In the genomic region with DNA sequence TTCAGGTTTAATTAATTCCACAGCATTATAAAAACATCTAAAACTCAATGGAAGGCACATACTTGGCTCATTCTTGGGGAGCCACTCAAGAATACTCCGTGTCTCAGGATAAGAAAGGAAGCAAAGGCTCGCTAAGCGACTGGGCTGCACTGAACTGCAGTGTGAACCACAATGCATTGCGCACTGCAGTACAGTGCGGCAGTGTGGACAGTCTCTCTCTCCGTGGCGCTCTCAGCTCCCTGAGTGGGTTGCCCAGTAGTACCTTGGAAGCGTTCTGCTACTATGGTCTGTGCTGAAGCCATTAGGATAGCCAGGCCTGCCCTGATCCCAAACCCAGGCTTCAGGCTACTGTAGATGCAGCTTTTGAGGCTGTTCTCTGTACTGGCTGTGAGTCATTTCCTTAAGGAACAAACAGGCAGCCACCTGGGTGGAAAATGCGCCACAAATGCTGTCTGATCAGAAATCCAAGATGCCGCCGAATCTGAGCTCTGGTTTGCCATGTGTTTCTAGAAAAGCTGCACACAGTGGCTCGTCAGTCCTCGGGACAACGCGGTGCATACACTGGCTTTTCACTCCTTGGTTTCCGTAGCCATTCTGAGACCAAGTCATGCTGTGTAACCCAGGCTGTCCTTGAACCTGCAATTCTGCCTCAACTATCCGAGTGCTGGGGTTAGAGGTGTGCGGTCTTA, we compare ENCODE assay signal across 29 mouse cellular contexts. TPM values are rescaled to one million over a fixed set of nuclear protein-coding genes. Genes with fewer than 3 reads are reported as not detected.
DNase-seq lines count a peak whose midpoint lies in the region; ATAC-seq and TF ChIP-seq lines count a peak whose summit lies in the region.
"Had no signal": no experiment of that assay in that cellular context is flagged by ENCODE, and none has a peak within 500 bp of the region (broad histone marks: within the 10 kb centered on the region; RNA-seq: fewer than 3 reads in every experiment).

No protein-coding gene starts in this region.

- no peaks in the 10 kb centered on the region for H3K9me3 ChIP-seq in heart, embryonic 12.5 days (replicated peaks)
- H3K9me3 ChIP-seq in liver, embryonic 11.5 days (ENCODE audit: control insufficient read depth, low read length) = no peaks in the 10 kb centered on the region
- no peaks in the 10 kb centered on the region for H3K9me3 ChIP-seq in E14TG2a.4 (ENCODE audit: low read length)
- H3K9me3 ChIP-seq: embryonic facial prominence, embryonic 13.5 days; forebrain, embryonic 12.5 days; heart, embryonic 15.5 days; hindbrain, embryonic 13.5 days; limb, embryonic 13.5 days; lung, embryonic 15.5 days; neural tube, embryonic 13.5 days had no signal

- ATAC-seq in heart, embryonic 12.5 days (ENCODE audit: insufficient number of reproducible peaks, low FRiP score) = no peak
- no peak for ATAC-seq in liver, embryonic 11.5 days (replicated peaks; ENCODE audit: low FRiP score)
- ATAC-seq: CD4-positive, CD25-positive, alpha-beta regulatory T cell, adult 4 months had no signal

- no peaks in the 10 kb centered on the region for H3K27me3 ChIP-seq in heart, embryonic 12.5 days (replicated peaks)
- no peaks in the 10 kb centered on the region for H3K27me3 ChIP-seq in liver, embryonic 11.5 days (replicated peaks; ENCODE audit: control insufficient read depth, insufficient read depth, low read length)
- H3K27me3 ChIP-seq in E14TG2a.4 (ENCODE audit: insufficient read depth, low read length) = peaks cover under 1% of the 10 kb centered on the region; the same call in 1 of the 2 replicates
- H3K27me3 ChIP-seq: embryonic facial prominence, embryonic 13.5 days; forebrain, embryonic 12.5 days; heart, embryonic 15.5 days; hindbrain, embryonic 13.5 days; limb, embryonic 13.5 days; lung, embryonic 15.5 days; neural tube, embryonic 13.5 days had no signal

- peak; percentile 79 for DNase-seq in heart, adult 11 months
- peak; percentile 23 for DNase-seq in liver, embryonic 11.5 days (ENCODE audit: low spot score)
- no peak for DNase-seq in liver
- DNase-seq in brain, embryonic 14.5 days (ENCODE audit: low read depth) = peak; percentile 34
- DNase-seq in kidney, postnatal 25 days = no peak
- DNase-seq: adrenal gland, postnatal 10 days; cerebellum, adult 11-12 months; cerebellum, postnatal 10 days; gastrocnemius, postnatal 25 days; heart, adult 2 months; heart, postnatal 4 days; kidney, adult 11 months; kidney, postnatal 14 days; right cerebral cortex, postnatal 4 days; thymus, adult 18-20 months; thymus, postnatal 36 days had no signal

- H3K9ac ChIP-seq in heart, embryonic 12.5 days = no peak overlapping the region
- no peak overlapping the region for H3K9ac ChIP-seq in liver, embryonic 11.5 days (ENCODE audit: low read depth, low read length)
- H3K9ac ChIP-seq: embryonic facial prominence, embryonic 13.5 days; forebrain, embryonic 12.5 days; heart, embryonic 15.5 days; hindbrain, embryonic 13.5 days; limb, embryonic 13.5 days; liver, embryonic 14.5 days; lung, embryonic 15.5 days; neural tube, embryonic 13.5 days had no signal

- TF ChIP-seq CTCF in E14TG2a.4 (conservative IDR thresholded peaks at IDR 0.05; ENCODE audit: low read length) = no peak
- no peak for TF ChIP-seq CTCF in brain, embryonic 14.5 days (IDR thresholded peaks at IDR 0.05; ENCODE audit: borderline replicate concordance, extremely low read depth, insufficient read depth, insufficient read length)

- no peak overlapping the region for H3K4me2 ChIP-seq in heart, embryonic 12.5 days
- H3K4me2 ChIP-seq in liver, embryonic 11.5 days = no peak overlapping the region
- H3K4me2 ChIP-seq: embryonic facial prominence, embryonic 13.5 days; forebrain, embryonic 12.5 days; heart, embryonic 15.5 days; hindbrain, embryonic 13.5 days; limb, embryonic 13.5 days; lung, embryonic 15.5 days; midbrain, embryonic 11.5 days; neural tube, embryonic 13.5 days had no signal

- no peak overlapping the region for H3K4me3 ChIP-seq in heart, embryonic 12.5 days
- no peak overlapping the region for H3K4me3 ChIP-seq in liver, embryonic 11.5 days (ENCODE audit: low read depth, low read length)
- H3K4me3 ChIP-seq in E14TG2a.4 (replicated peaks; ENCODE audit: low read length) = peak overlapping the region; percentile 52
- H3K4me3 ChIP-seq: embryonic facial prominence, embryonic 13.5 days; forebrain, embryonic 12.5 days; heart, adult 2 months; heart, embryonic 15.5 days; hindbrain, embryonic 13.5 days; limb, embryonic 13.5 days; lung, embryonic 15.5 days; neural tube, embryonic 13.5 days had no signal

- H3K27ac ChIP-seq in heart, embryonic 12.5 days (ENCODE audit: poor library complexity, severe bottlenecking) = no peak overlapping the region
- no peak overlapping the region for H3K27ac ChIP-seq in liver, embryonic 11.5 days (ENCODE audit: low read depth, low read length)
- H3K27ac ChIP-seq: embryonic facial prominence, embryonic 13.5 days; forebrain, embryonic 12.5 days; heart, adult 2 months; heart, embryonic 15.5 days; hindbrain, embryonic 13.5 days; limb, embryonic 13.5 days; liver, embryonic 14.5 days; lung, embryonic 15.5 days; neural tube, embryonic 13.5 days; stomach, postnatal 0 days had no signal

- TF ChIP-seq POLR2A in brain, embryonic 14.5 days (IDR thresholded peaks at IDR 0.05; ENCODE audit: borderline replicate concordance, extremely low read depth, insufficient read depth, insufficient read length, poor library complexity, severe bottlenecking) = no peak

- 78% methylated on average over 18 of the region's 18 CpGs for WGBS in heart, embryonic 12.5 days
- WGBS in liver, embryonic 11.5 days = 81% methylated on average over 18 of the region's 18 CpGs

- peaks cover 16% of the 10 kb centered on the region; the same call in 1 of the 2 replicates for H3K4me1 ChIP-seq in heart, embryonic 12.5 days (replicated peaks)
- H3K4me1 ChIP-seq in liver, embryonic 11.5 days (replicated peaks; ENCODE audit: control insufficient read depth, insufficient read depth, low read length) = no peaks in the 10 kb centered on the region; the same call in none of the 2 replicates
- peaks cover 30% of the 10 kb centered on the region for H3K4me1 ChIP-seq in E14TG2a.4 (replicated peaks; ENCODE audit: low read depth, low read length)
- H3K4me1 ChIP-seq: forebrain, embryonic 12.5 days; hindbrain, embryonic 13.5 days; limb, embryonic 13.5 days; lung, embryonic 15.5 days; neural tube, embryonic 13.5 days had no signal

- peaks cover 32% of the 10 kb centered on the region for H3K36me3 ChIP-seq in heart, embryonic 12.5 days
- H3K36me3 ChIP-seq in liver, embryonic 11.5 days (ENCODE audit: control insufficient read depth, insufficient read depth, low read length) = peaks cover 13% of the 10 kb centered on the region; the same call in 1 of the 2 replicates
- H3K36me3 ChIP-seq in E14TG2a.4 (ENCODE audit: insufficient read depth, low read length) = peaks cover 5% of the 10 kb centered on the region

RNA-seq across cellular contexts. Expression of gene F2r, which starts 19.9 kb away (rescaled TPM):
- polyA plus RNA-seq in heart, embryonic 12.5 days (2016; fragmentation: Nextera tagmentation; extraction: Ambion mirVana) = 184 and 192 TPM in 2 replicates
- polyA plus RNA-seq in liver, embryonic 11.5 days (2014; fragmentation: Nextera tagmentation; extraction: Ambion mirVana) = 142 and 156 TPM in 2 replicates
- polyA plus RNA-seq in brain, embryonic 14.5 days (2012; rRNA removed) = 28.7 and 46.5 TPM in 2 replicates

Comparison
In these comparisons a context has a peak if more than half of its experiments do, and no peak if none do; other contexts are left out.
1. DNase-seq: peak in heart, adult 11 months (single experiment), liver, embryonic 11.5 days (single experiment) and brain, embryonic 14.5 days (single experiment); none in liver (single experiment) and kidney, postnatal 25 days (0 of 2).